Mouse (Mus musculus) layer of hippocampus, postnatal 14 days (tissue): ENCODE measurements around the gene Cpped1. TPM values are rescaled to one million over a fixed set of nuclear protein-coding genes. Genes with fewer than 3 reads are reported as not detected.
A peak's percentile ranks its signal among the peaks of the same experiment; 100 is the strongest.

Experiments used
- DNase-seq, 2 experiments: peaks; one replicate each; pipeline ENCODE4 v3.0.0; 2021 to 2022; ENCODE audit warnings: low spot score in 2 of 2, mixed read lengths in 1 of 2
- total RNA-seq, 2 experiments: library from RNA; stranded (reverse); gene quantifications; 2 replicates each; pipeline ENCODE4 v1.2.3; 2021

Cpped1 gene
- total RNA-seq, 2 experiments from 2014 or later, result 28.9 to 29.1 TPM

DNA sequence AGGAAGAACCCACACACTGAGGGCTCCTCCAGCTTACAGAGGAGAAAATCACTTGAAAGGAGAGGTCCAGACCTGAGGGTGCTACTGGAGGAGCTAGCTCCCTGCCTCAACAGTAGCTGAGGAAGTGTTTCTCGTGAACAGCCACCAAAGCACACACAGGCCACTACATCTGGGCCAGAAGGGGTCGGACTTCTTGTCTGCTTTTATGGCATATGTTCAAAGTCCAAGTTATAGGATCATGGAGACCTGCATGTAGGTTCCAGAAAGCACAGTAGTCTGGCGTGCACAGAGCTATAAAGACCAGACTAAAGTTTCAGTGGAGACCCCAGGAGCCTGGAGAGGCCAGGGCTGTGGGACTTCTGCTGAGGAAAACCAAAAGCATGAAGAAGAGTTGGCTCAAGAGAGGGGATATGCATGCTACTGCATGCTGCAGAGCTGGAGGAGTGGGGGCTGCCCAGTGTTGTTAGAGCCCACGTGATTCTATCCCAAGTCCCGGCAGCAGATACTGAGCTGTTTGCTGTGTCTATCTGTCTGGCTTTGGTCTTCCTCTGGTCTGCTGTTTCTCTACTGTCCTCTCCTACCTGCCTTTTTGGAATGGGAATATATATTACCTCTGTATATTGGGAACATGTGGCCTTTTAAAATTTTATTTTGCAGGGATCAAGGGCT is 60.1 kb downstream of the Cpped1 start:
- no peak for DNase-seq

DNA sequence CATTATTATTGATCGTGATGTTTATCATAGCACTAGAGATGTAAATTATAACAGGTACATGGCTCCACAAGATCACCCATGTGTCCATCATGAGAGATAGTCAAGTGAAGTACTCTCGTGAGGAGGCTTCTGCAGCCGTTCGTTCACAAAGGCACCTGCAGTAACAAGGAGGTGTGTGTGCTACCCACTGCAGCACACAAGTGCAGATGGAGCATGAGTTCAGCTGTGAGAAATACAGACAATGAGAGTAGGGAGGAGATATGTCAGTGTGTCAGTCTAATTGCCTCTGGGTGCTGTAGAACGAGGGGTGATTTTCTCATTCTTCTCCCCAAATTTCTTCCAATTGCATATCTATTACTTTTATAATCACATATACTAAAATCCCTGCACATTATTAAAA is 63.9 kb downstream of the Cpped1 start:
- no peak for DNase-seq

GRCm38 (mm10) chr16:11843441-11843840 is 65.8 kb downstream of the Cpped1 start:
- no peak for DNase-seq

- DNase-seq, result no peak
Observed at GRCm38 (mm10) chr16:11833474-11833873, 75.8 kb downstream of the Cpped1 start.

- no peak for DNase-seq
Observed at GRCm38 (mm10) chr16:11828816-11829215, 80.4 kb downstream of the Cpped1 start.

DNA sequence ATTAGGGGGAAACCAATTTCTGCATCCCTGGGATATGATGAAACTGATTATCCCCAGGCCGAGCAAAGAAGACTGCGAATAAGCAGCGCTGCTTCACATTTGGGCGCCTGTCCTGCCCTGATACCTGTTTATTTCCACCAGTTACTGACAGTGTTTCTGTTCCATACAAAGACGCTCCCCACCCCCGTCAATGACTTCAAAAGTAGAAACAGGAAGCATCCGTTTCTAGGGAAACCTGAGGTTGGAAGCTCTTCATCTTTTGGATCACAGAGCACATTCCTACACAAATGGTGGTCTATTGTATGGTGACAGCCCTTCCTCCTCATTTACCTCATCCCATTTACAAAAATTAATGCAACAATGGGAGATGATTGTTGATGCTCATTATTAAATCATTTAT is 84.4 kb downstream of the Cpped1 start:
- DNase-seq, result peak; percentile 16 to 46

GRCm38 (mm10) chr16:11824385-11824784 is 84.9 kb downstream of the Cpped1 start:
- no peak for DNase-seq

DNA sequence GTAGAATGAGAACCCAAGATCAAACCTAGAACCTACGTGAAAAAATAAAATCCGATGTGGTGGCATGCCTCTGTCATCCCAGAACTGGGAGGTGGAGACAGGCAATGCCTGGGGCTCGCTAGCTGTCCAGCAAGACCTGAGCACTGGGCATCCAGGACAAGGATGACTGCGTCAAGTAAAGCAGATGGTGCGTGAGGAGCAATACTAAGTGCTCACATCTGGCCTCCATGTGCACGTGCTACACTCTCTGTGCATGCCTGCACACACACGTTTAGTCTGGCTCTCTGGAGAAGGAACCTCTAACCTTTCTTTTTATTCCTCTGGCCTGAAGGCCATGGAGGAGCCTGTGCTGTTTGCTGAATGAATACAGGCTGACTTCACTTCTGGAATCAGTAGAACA is 88.5 kb downstream of the Cpped1 start:
- DNase-seq, result no peak

GRCm38 (mm10) chr16:11814935-11815650 is 94.2 kb downstream of the Cpped1 start:
- DNase-seq, result peak in 1 of 2 experiments; percentile 16

GRCm38 (mm10) chr16:11812119-11812518 is 97.1 kb downstream of the Cpped1 start:
- DNase-seq, result no peak

DNA sequence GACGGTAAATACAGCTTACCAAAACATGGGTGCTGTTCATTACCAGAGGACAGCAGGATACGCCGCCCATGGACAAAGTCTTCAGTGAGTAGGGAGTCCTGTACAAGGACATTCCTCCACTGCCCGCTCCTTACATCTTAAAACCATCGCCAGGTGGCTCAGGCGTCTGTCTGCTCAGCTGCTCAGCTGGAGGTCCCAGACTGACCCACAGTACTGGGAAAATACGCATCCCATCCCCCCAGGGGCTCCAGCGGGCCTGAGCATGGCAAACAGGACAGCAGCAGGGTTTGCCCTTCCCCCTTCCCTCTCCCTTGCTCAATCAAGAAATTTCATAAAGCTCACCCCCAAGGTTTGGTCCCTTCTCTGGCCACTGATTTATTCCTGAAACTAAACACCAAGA is 99.6 kb downstream of the Cpped1 start:
- DNase-seq, result no peak

- no peak for DNase-seq
Observed at GRCm38 (mm10) chr16:11801960-11802539, 107.2 kb downstream of the Cpped1 start.

- no peak for DNase-seq
Observed at GRCm38 (mm10) chr16:11795758-11796460, 113.3 kb downstream of the Cpped1 start.

DNA sequence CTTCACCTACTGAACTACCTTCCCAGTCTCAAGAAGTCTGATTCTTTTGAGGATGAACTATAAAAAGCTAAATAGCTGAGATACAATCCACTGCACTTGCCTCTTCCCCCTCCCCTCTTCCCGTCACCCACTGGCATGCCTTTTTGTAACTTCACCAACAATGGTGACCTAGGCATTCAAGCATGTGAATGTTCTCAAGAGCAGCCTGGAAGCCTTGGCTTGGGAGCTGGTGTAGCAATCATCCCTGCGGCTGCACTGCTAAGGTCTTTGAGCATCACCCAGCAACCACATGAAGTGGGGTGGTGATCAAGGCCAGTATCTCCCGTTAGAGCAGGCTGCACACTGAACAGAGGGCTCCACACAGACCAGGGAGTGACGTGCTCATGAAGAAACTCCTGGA is 114.6 kb downstream of the Cpped1 start:
- DNase-seq, result no peak

DNA sequence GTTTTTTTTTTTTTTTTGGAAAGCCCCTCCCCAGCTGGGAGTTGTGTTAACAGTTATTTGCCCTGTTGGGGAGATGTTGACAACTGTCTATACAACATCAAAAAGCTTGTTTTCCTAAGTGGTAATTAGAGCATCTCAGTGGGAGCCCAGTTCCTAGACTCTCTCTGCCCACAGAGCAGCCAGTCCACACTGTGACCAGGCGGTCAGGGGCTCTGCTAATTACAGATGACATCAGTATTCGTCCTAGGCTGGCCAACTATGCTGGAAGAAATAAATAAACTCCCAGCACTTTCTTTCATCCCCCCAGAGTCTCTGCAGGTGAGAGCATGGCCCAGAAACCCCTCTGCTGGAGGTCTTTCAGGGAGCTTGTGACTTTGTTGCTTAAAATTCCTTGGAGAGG is 115.9 kb downstream of the Cpped1 start:
- no peak for DNase-seq

DNA sequence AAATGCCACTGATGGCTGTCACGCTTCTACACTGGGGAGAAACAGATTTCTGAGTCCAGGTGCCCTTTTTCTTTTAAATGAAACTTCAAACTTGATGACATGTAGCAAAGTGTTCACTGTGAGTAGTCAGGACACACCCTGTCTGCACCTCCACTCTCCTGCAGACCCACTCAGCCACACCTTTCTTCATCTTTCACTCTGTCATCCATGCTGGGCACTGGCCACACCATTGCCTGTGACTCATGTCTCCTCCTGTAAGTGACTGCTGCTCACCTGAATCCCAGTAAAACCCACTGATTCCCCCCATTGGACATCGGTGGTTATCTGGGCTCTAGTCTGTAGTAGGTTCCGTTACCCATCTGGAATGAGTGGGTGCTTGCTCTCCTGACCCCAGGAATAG is 118.8 kb downstream of the Cpped1 start:
- DNase-seq, result no peak

DNA sequence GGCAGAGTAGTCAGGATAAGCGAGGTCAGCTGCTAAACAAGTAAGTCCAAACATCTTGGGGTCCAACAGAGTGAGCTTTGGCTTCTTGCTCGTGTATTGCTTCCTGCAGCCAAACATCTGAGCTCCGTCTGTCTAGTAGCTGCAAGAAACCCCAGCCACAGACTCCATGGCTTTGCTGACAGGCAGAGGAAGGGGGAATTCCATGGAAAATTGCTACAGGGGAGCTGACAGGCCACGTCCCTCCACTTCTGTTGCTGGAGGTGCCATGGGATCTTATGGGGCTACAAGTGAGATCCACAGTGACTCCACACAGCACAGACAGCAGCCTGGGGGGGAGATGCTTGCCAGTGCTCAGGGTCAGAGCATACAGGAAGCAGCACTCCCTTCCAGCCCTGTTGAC is 123.4 kb downstream of the Cpped1 start:
- DNase-seq, result no peak

DNA sequence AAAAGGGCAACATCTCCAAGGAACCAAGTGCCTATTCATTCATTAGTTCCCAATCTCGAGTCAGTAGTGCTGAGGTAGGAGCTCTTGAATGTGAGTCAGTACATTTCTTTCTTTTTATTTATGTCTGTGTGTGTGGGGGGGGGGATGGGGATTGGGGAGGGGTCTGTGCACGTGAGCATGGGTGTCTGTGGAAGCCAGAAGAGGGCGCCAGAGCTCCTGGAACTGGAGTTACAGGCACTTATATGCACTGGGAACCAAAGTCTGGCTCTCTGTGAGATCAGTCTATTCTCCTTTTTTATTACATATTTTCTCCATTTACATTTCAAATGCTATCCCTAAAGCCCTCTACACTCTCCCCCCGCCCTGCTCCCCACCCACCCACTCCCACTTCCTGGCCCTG is 124.9 kb downstream of the Cpped1 start:
- no peak for DNase-seq

DNA sequence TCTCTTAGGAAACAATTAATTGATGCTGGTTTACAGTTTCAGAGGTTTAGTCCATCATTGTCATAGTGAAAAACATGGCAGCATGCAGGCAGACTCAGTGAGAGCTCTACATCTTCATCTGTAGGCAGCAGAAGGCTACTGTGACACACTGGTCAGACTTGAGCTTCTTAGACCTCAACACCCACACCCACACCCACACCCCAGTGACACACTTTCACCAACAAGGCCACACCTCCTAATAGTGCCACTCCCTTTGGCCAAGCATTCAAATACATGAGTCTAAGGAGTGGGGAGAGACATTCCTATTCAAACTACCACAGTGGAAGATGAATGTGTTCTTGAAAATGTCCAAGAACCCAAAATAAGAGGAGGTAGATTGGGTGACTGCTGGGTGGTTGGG is 125.9 kb downstream of the Cpped1 start:
- no peak for DNase-seq

DNA sequence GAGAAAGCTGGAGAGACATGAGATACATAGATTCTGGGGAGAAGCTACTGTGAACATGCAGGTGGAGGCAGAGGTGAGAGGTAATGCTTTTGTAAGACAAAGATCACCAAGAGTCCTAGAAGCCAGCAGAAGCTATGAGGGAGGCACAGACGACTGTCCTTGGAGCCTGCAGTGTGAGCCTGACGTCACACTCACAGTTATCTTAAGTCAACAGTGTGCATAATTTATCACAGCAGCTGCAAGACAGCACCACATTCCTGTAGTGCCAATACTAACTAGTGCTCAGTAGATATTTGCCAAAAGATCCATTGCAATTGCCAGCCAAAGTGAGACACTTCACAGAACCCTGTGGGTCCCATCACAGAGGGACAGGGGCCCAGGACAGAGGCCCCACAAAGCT is 127.2 kb downstream of the Cpped1 start:
- DNase-seq, result no peak

DNA sequence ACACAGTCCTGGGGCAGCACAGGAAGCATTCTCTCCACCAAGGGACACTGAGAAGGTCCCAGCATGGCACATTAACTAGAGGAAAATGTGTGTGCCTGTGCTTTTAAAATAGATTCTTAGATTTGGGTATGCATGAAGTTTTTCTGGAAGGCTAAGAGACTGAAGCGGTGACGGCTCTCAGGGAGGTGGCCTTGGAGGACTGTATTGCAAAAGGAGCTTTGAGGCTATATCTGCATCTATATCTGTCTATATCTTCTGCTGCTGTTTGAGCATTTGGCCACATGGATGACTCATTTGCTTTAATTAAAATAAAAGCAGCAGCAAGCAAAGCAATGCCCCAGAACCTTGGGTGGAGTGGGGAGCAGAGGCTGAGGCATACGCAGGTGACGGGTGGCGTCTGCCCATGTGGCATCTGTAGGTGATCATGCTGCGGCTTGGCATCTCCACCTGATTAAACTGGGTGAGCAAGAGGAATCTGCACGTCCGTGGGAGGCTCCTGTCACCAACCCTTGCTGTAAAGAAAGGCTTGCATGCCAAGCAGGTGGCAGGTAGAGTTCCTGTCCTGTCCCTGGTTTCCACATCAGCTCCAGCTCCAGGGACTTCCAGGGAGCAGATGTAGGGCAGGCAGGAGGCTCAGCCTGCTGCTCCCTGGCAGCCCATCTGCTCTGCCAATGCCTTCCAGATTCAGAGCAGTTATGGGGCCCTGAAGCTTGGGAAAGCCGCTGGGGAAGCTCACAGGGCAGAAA is 130.4 kb downstream of the Cpped1 start:
- DNase-seq, result peak; percentile 23 to 60
